Mouse (Mus musculus) megakaryocyte, embryonic 14.5 days (primary cell): ENCODE results near the gene Tfdp1.

ENCODE experiments used
- FLI1 ChIP-seq: IDR thresholded peaks from 2 replicates; pipeline ENCODE4 v1.6.1; 2012; ENCODE audit warnings: low read length, inconsistent platforms, mixed read lengths
- GATA1 ChIP-seq: IDR thresholded peaks from 3 replicates; pipeline ENCODE4 v1.6.1; 2012; ENCODE audit warnings: mixed read lengths, low read length, inconsistent platforms, borderline replicate concordance

GRCm38 (mm10) chr8:13382536-13382935 lies 44.0 kb downstream of the Tfdp1 start:
- no peak for TF ChIP-seq FLI1
- TF ChIP-seq GATA1 = no peak
